ENCODE assay signal across 34 mouse cellular contexts in the genomic region with DNA sequence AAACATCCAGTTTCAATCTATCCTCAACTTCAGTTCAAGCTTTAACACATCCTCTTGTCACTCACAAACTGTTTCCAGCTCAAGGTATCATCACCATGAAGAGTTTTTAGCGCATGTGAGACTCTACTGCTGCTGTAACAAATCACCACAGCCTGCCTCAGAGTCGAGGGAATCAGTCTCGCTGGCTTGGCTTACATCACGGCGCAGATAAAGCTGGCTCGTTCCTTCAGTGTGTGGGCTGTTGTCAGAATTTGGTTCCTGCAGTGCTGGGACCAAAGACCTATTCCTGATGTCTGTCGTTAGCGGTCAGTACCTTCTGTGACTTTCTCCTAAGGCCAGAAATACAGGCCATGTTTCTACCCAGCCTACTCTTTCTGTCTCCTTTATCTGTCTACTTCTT. TPM values are rescaled to one million over a fixed set of nuclear protein-coding genes. Genes with fewer than 3 reads are reported as not detected.
"Had no signal": no experiment of that assay in that cellular context is flagged by ENCODE, and none has a peak within 500 bp of the region (broad histone marks: within the 10 kb centered on the region; RNA-seq: fewer than 3 reads in every experiment).

No protein-coding gene starts in this region.

- H3K4me3 ChIP-seq: heart, embryonic 10.5 days; heart, embryonic 12.5 days; heart, embryonic 13.5 days; heart, embryonic 15.5 days; hindbrain, embryonic 10.5 days; hindbrain, embryonic 12.5 days; hindbrain, embryonic 13.5 days; hindbrain, embryonic 15.5 days; intestine, embryonic 15.5 days; kidney, embryonic 15.5 days; left cerebral cortex, adult 2 months had no signal

- ATAC-seq: hindbrain, embryonic 16.5 days; hindbrain, postnatal 0 days; inflammation-experienced regulatory T-cells, adult 6 months; intestine, embryonic 15.5 days; intestine, embryonic 16.5 days; intestine, postnatal 0 days had no signal

- H3K27ac ChIP-seq: heart, embryonic 10.5 days; heart, embryonic 13.5 days; heart, embryonic 15.5 days; hindbrain, embryonic 10.5 days; hindbrain, embryonic 12.5 days; hindbrain, embryonic 13.5 days; hindbrain, embryonic 14.5 days; hindbrain, embryonic 15.5 days; hindbrain, postnatal 0 days; intestine, embryonic 15.5 days; kidney, embryonic 15.5 days; kidney, postnatal 0 days; left cerebral cortex, adult 2 months had no signal

- DNase-seq: heart, postnatal 10 days; heart, postnatal 14 days; heart, postnatal 36 days; heart, postnatal 4 days; kidney, adult 11 months; kidney, adult 18-20 months; kidney, adult 8-10 months; kidney, adult 9 months; kidney, postnatal 10 days; kidney, postnatal 14 days; kidney, postnatal 36 days; kidney, postnatal 4 days; layer of hippocampus, adult 9-11 months; layer of hippocampus, postnatal 36 days had no signal

RNA-seq across cellular contexts. Expression of a gene that starts 49.4 kb away (rescaled TPM):
- total RNA-seq: heart, postnatal 14 days; heart, postnatal 25 days; heart, postnatal 36 days; hematopoietic stem cell, adult 5-6 weeks had no signal
